In genomic region chr13:28847478-28847877, GRCm38 (mm10) we compare ENCODE assay signal across 12 mouse cellular contexts.
"Had no signal": no experiment of that assay in that cellular context is flagged by ENCODE, and none has a peak within 500 bp of the region (broad histone marks: within the 10 kb centered on the region; RNA-seq: fewer than 3 reads in every experiment).

No protein-coding gene starts in this region.

- H3K9me3 ChIP-seq: limb, embryonic 10.5 days; liver, embryonic 15.5 days; lung, embryonic 15.5 days; megakaryocyte, embryonic 14.5 days had no signal

- H3K4me2 ChIP-seq: liver, embryonic 11.5 days; liver, embryonic 15.5 days; lung, embryonic 15.5 days; midbrain, embryonic 11.5 days had no signal

- H3K4me1 ChIP-seq: liver, embryonic 15.5 days had no signal

- H3K9ac ChIP-seq: liver, embryonic 15.5 days; lung, embryonic 15.5 days had no signal

- ATAC-seq: intestine, postnatal 0 days had no signal

- H3K4me3 ChIP-seq: left cerebral cortex, adult 2 months; limb, embryonic 10.5 days; liver, embryonic 15.5 days; lung, embryonic 15.5 days; megakaryocyte, embryonic 14.5 days had no signal

- H3K27me3 ChIP-seq: liver, embryonic 15.5 days; lung, embryonic 15.5 days had no signal

- DNase-seq: kidney, adult 8-10 months; kidney, postnatal 25 days had no signal

- H3K27ac ChIP-seq: left cerebral cortex, adult 2 months; liver, embryonic 15.5 days; lung, embryonic 15.5 days; macrophage; stomach, postnatal 0 days had no signal

- H3K36me3 ChIP-seq: limb, embryonic 10.5 days; liver, embryonic 15.5 days; lung, embryonic 15.5 days had no signal
